Mouse (Mus musculus): ENCODE data around the gene Grid2ip.

- TF ChIP-seq HCFC1 (IDR thresholded peaks at IDR 0.05; ENCODE audit: low read depth, low read length) = no peak
- no peak for TF ChIP-seq CTCF (conservative IDR thresholded peaks at IDR 0.05 in 1 of 2, IDR thresholded peaks at IDR 0.05 in 1 of 2; ENCODE audit: low read depth in 2 of 2, low read length in 2 of 2)
- no peak for TF ChIP-seq EP300 (IDR thresholded peaks at IDR 0.05; ENCODE audit: low read length)
- no peak for TF ChIP-seq RCOR1 (conservative IDR thresholded peaks at IDR 0.05; ENCODE audit: low read depth, low read length)
- no peak for TF ChIP-seq ELF1 (IDR thresholded peaks at IDR 0.05; ENCODE audit: low read depth, low read length)
- no peak for TF ChIP-seq ZKSCAN1 (IDR thresholded peaks at IDR 0.05; ENCODE audit: borderline replicate concordance, low read depth, low read length)
- TF ChIP-seq GABPA (IDR thresholded peaks at IDR 0.05; ENCODE audit: insufficient replicate concordance, low read depth, low read length) = no peak
- no peak for TF ChIP-seq ZMIZ1 (IDR thresholded peaks at IDR 0.05; ENCODE audit: low read depth, low read length)
- TF ChIP-seq UBTF (IDR thresholded peaks at IDR 0.05; ENCODE audit: low read depth, low read length) = no peak
- TF ChIP-seq CHD2 (IDR thresholded peaks at IDR 0.05; ENCODE audit: low read length) = no peak
Measured at GRCm38 (mm10) chr5:143356686-143357388, at the start of gene Grid2ip.

Data from CH12.LX (cell line).